Mouse (Mus musculus) myocyte (in vitro differentiated cells): ENCODE measurements around the gene Ube3c. TPM values are rescaled to one million over a fixed set of nuclear protein-coding genes. Genes with fewer than 3 reads are reported as not detected.

Experiments used
- H3K27me3 ChIP-seq: one replicate; pipeline ENCODE4 v1.6.1; 2011; ENCODE audit not compliant: control insufficient read depth, insufficient read depth, insufficient read length
- H3K36me3 ChIP-seq: one replicate; pipeline ENCODE4 v1.6.1; 2011; ENCODE audit not compliant: control insufficient read depth, insufficient read depth
- H3K4me2 ChIP-seq: one replicate; pipeline ENCODE4 v1.6.1; 2011; ENCODE audit warnings: low read depth, control low read depth
- H3K4me3 ChIP-seq: one replicate; pipeline ENCODE4 v1.5.1; 2011; ENCODE audit warnings: mild to moderate bottlenecking, control low read depth, moderate library complexity
- H3K79me2 ChIP-seq: one replicate; pipeline ENCODE4 v1.6.1; 2011; ENCODE audit not compliant: control insufficient read depth, insufficient read depth
- H3ac ChIP-seq: one replicate; pipeline ENCODE4 v1.6.1; 2011; ENCODE audit not compliant: control insufficient read depth, insufficient read length
- CEBPB ChIP-seq: IDR thresholded peaks from 2 replicates; pipeline ENCODE4 v1.6.1; 2011; ENCODE audit warnings: mild to moderate bottlenecking, moderate library complexity; ENCODE audit not compliant: poor library complexity, insufficient read depth, severe bottlenecking
- E2F4 ChIP-seq: IDR thresholded peaks from one replicate; pipeline ENCODE4 v1.6.1; 2011; ENCODE audit warnings: mild to moderate bottlenecking, control low read depth, moderate library complexity; ENCODE audit not compliant: insufficient read depth
- MAX ChIP-seq: IDR thresholded peaks from one replicate; pipeline ENCODE4 v1.6.1; 2011; ENCODE audit warnings: low read depth, mild to moderate bottlenecking, control low read depth
- MYOD1 ChIP-seq, 3 experiments: IDR thresholded peaks; one replicate each; pipeline ENCODE4 v1.6.1; 2011; ENCODE audit warnings: control low read depth in 2 of 3, low read depth in 2 of 3, mild to moderate bottlenecking in 2 of 3, moderate library complexity in 1 of 3; ENCODE audit not compliant: insufficient read length in 2 of 3, control insufficient read depth in 1 of 3
- MYOG ChIP-seq, 3 experiments: IDR thresholded peaks; one replicate each; pipeline ENCODE4 v1.6.1; 2011; ENCODE audit warnings: control low read depth in 2 of 3, low read depth in 2 of 3, mild to moderate bottlenecking in 2 of 3; ENCODE audit not compliant: insufficient read length in 2 of 3, control insufficient read depth in 1 of 3, insufficient read depth in 1 of 3
- POLR2A ChIP-seq: IDR thresholded peaks from one replicate; pipeline ENCODE4 v1.6.1; 2011; ENCODE audit warnings: low read depth, mild to moderate bottlenecking, control low read depth, moderate library complexity; ENCODE audit not compliant: insufficient read length
- POLR2AphosphoS2 ChIP-seq: IDR thresholded peaks from one replicate; pipeline ENCODE4 v1.6.1; 2011; ENCODE audit warnings: low read depth, control low read depth; ENCODE audit not compliant: insufficient read length
- REST ChIP-seq: IDR thresholded peaks from one replicate; pipeline ENCODE4 v1.6.1; 2011; ENCODE audit warnings: mild to moderate bottlenecking, control low read depth, moderate library complexity; ENCODE audit not compliant: insufficient read depth, insufficient read length
- SRF ChIP-seq: IDR thresholded peaks from one replicate; pipeline ENCODE4 v1.6.1; 2011; ENCODE audit warnings: low read depth; ENCODE audit not compliant: control insufficient read depth, insufficient read length
- TCF12 ChIP-seq: IDR thresholded peaks from one replicate; pipeline ENCODE4 v1.6.1; 2011; ENCODE audit warnings: mild to moderate bottlenecking, control low read depth; ENCODE audit not compliant: poor library complexity, insufficient read depth, severe bottlenecking
- TCF3 ChIP-seq: IDR thresholded peaks from one replicate; pipeline ENCODE4 v1.6.1; 2011; ENCODE audit warnings: low read depth, control low read depth; ENCODE audit not compliant: insufficient read length
- USF1 ChIP-seq: IDR thresholded peaks from one replicate; pipeline ENCODE4 v1.6.1; 2011; ENCODE audit warnings: low read depth, mild to moderate bottlenecking, control low read depth, moderate library complexity
- polyA plus RNA-seq: library from polyadenylated mRNA; unstranded; fragments of >200 nt; fragmentation: generic; extraction: Trizol; gene quantifications from one replicate; pipeline ENCODE4 v1.2.1, GENCODE M21; 2012; ENCODE audit warnings: missing spikeins

Gene Ube3c
- polyA plus RNA-seq, 1 experiment: 28.9 TPM

GRCm38 (mm10) chr5:29625610-29626009 is 56.6 kb downstream of the Ube3c start:
- peaks cover 38% of the 10 kb centered on the region for H3K36me3 ChIP-seq
- no peak overlapping the region for H3ac ChIP-seq
- TF ChIP-seq MYOD1 (IDR thresholded peaks at IDR 0.05; ENCODE audit: control insufficient read depth in 1 of 3, insufficient read length in 2 of 3, low read depth in 2 of 3) (no peak), TCF12 (no peak), E2F4 (no peak), USF1 (no peak), MYOG (IDR thresholded peaks at IDR 0.05; ENCODE audit: control insufficient read depth in 1 of 3, insufficient read depth in 1 of 3, insufficient read length in 2 of 3, low read depth in 2 of 3) (no peak), REST (no peak), POLR2A (no peak), POLR2AphosphoS2 (no peak)
- H3K27me3 ChIP-seq: no peaks in the 10 kb centered on the region
- H3K4me2 ChIP-seq: no peak overlapping the region
- no peaks in the 10 kb centered on the region for H3K79me2 ChIP-seq
- no peak overlapping the region for H3K4me3 ChIP-seq

- H3K79me2 ChIP-seq: no peaks in the 10 kb centered on the region
- peaks cover 34% of the 10 kb centered on the region for H3K36me3 ChIP-seq
- H3ac ChIP-seq: no peak overlapping the region
- TF ChIP-seq REST (no peak), MYOD1 (IDR thresholded peaks at IDR 0.05; ENCODE audit: control insufficient read depth in 1 of 3, insufficient read length in 2 of 3, low read depth in 2 of 3) (peak; percentile 74 to 83 (median 77))
- H3K4me3 ChIP-seq: no peak overlapping the region
- H3K4me2 ChIP-seq: no peak overlapping the region
- H3K27me3 ChIP-seq: no peaks in the 10 kb centered on the region
These were observed 60.9 kb downstream of the Ube3c start for GRCm38 (mm10) chr5:29629941-29630340.

GRCm38 (mm10) chr5:29631711-29632110 is 62.7 kb downstream of the Ube3c start:
- Histone ChIP-seq H3K79me2 (no peaks in the 10 kb centered on the region), H3ac (no peak overlapping the region), H3K36me3 (peaks cover 33% of the 10 kb centered on the region), H3K4me3 (no peak overlapping the region), H3K27me3 (no peaks in the 10 kb centered on the region), H3K4me2 (no peak overlapping the region)
- TF ChIP-seq TCF3 (no peak), E2F4 (no peak), POLR2AphosphoS2 (no peak), POLR2A (no peak), SRF (no peak), USF1 (no peak), REST (no peak), MAX (no peak), TCF12 (no peak), MYOG (IDR thresholded peaks at IDR 0.05; ENCODE audit: control insufficient read depth in 1 of 3, insufficient read depth in 1 of 3, insufficient read length in 2 of 3, low read depth in 2 of 3) (no peak), MYOD1 (IDR thresholded peaks at IDR 0.05; ENCODE audit: control insufficient read depth in 1 of 3, insufficient read length in 2 of 3, low read depth in 2 of 3) (no peak), CEBPB (no peak)

- Histone ChIP-seq H3K79me2 (no peaks in the 10 kb centered on the region), H3ac (no peak overlapping the region), H3K4me3 (no peak overlapping the region), H3K4me2 (peak overlapping the region; percentile 22), H3K36me3 (peaks cover 58% of the 10 kb centered on the region), H3K27me3 (no peaks in the 10 kb centered on the region)
- TF ChIP-seq USF1 (no peak), MYOD1 (IDR thresholded peaks at IDR 0.05; ENCODE audit: control insufficient read depth in 1 of 3, insufficient read length in 2 of 3, low read depth in 2 of 3) (peak; percentile 91 to 97 (median 95)), E2F4 (no peak), REST (no peak), TCF3 (peak; percentile 21)
These were observed 67.3 kb downstream of the Ube3c start for GRCm38 (mm10) chr5:29636298-29636697.

GRCm38 (mm10) chr5:29636884-29637283 is 67.8 kb downstream of the Ube3c start:
- peak overlapping the region; percentile 22 for H3K4me2 ChIP-seq
- no peak overlapping the region for H3ac ChIP-seq
- H3K27me3 ChIP-seq: no peaks in the 10 kb centered on the region
- no peak for TF ChIP-seq MYOD1 (IDR thresholded peaks at IDR 0.05; ENCODE audit: control insufficient read depth in 1 of 3, insufficient read length in 2 of 3, low read depth in 2 of 3)
- TF ChIP-seq E2F4: no peak
- TF ChIP-seq TCF3: no peak
- TF ChIP-seq TCF12: no peak
- no peak for TF ChIP-seq POLR2A
- no peak for TF ChIP-seq REST
- no peak for TF ChIP-seq MYOG (IDR thresholded peaks at IDR 0.05; ENCODE audit: control insufficient read depth in 1 of 3, insufficient read depth in 1 of 3, insufficient read length in 2 of 3, low read depth in 2 of 3)
- no peak for TF ChIP-seq SRF
- no peak for TF ChIP-seq USF1
- TF ChIP-seq CEBPB: no peak
- TF ChIP-seq MAX: no peak
- H3K4me3 ChIP-seq: no peak overlapping the region
- H3K79me2 ChIP-seq: no peaks in the 10 kb centered on the region
- peaks cover 60% of the 10 kb centered on the region for H3K36me3 ChIP-seq
